Mouse (Mus musculus) small intestine, adult 2 months (tissue): ENCODE results near the gene Epb41l2.

ENCODE experiments used
- CTCF ChIP-seq: fragments of 200-500 bp; IDR thresholded peaks from 2 replicates; pipeline ENCODE4 v1.5.1; 2012; ENCODE audit warnings: low read depth, mild to moderate bottlenecking, control low read depth, inconsistent platforms, low read length, moderate library complexity, mixed read lengths; ENCODE audit not compliant: insufficient replicate concordance, insufficient read length; ENCODE audit errors: extremely low read depth
- POLR2A ChIP-seq: fragments of 200-500 bp; IDR thresholded peaks from 2 replicates; pipeline ENCODE4 v1.6.1; 2012; ENCODE audit warnings: low read depth, mild to moderate bottlenecking, control low read depth, inconsistent platforms, low read length, moderate library complexity

GRCm38 (mm10) chr10:25436703-25437401 lies 77.3 kb downstream of the Epb41l2 start:
- TF ChIP-seq POLR2A (no peak), CTCF (no peak)
